Mouse (Mus musculus) hindbrain, embryonic 10.5 days (tissue): ENCODE results near the gene Prps1l3. TPM values are rescaled to one million over a fixed set of nuclear protein-coding genes. Genes with fewer than 3 reads are reported as not detected.

Source experiments
- DNase-seq: peaks from one replicate; pipeline ENCODE4 v3.0.0-alpha.2; 2017; ENCODE audit warnings: low spot score
- H3K27ac ChIP-seq: fragments of 300-500 bp; sonication (generic); 2 replicates; pipeline ENCODE4 v1.5.1; 2016; ENCODE audit warnings: mild to moderate bottlenecking, moderate library complexity
- H3K27me3 ChIP-seq: fragments of 300-500 bp; sonication (generic); 2 replicates; pipeline ENCODE4 v1.6.1; 2016; ENCODE audit warnings: mild to moderate bottlenecking; ENCODE audit not compliant: poor library complexity, insufficient read depth, severe bottlenecking
- H3K36me3 ChIP-seq: fragments of 300-500 bp; sonication (generic); 2 replicates; pipeline ENCODE4 v1.6.1; 2016; ENCODE audit warnings: mild to moderate bottlenecking, moderate library complexity
- H3K4me1 ChIP-seq: fragments of 300-500 bp; sonication (generic); replicated peaks from 2 replicates; pipeline ENCODE4 v1.6.1; 2016; ENCODE audit warnings: mild to moderate bottlenecking
- H3K4me3 ChIP-seq: fragments of 300-500 bp; sonication (generic); 2 replicates; pipeline ENCODE4 v1.5.1; 2016; ENCODE audit warnings: mild to moderate bottlenecking, moderate library complexity
- H3K9me3 ChIP-seq: fragments of 300-500 bp; sonication (generic); 2 replicates; pipeline ENCODE4 v1.6.1; 2016; ENCODE audit warnings: mild to moderate bottlenecking, moderate library complexity
- WGBS: fragments of 180-500 bp; shearing (Covaris S2); methylation state at CpG from one replicate; pipeline ENCODE4 v1.1.7; 2016; 5-methylcytosine and 5-hydroxymethylcytosine counted together
- polyA plus RNA-seq: library from polyadenylated mRNA; unstranded; fragments of >200 nt; fragmentation: Nextera tagmentation; extraction: Ambion mirVana; gene quantifications from 2 replicates; pipeline ENCODE4 v1.2.1, GENCODE M21; 2016

Prps1l3 gene
- polyA plus RNA-seq, 1 experiment from 2014 or later = 54.8 TPM

DNA sequence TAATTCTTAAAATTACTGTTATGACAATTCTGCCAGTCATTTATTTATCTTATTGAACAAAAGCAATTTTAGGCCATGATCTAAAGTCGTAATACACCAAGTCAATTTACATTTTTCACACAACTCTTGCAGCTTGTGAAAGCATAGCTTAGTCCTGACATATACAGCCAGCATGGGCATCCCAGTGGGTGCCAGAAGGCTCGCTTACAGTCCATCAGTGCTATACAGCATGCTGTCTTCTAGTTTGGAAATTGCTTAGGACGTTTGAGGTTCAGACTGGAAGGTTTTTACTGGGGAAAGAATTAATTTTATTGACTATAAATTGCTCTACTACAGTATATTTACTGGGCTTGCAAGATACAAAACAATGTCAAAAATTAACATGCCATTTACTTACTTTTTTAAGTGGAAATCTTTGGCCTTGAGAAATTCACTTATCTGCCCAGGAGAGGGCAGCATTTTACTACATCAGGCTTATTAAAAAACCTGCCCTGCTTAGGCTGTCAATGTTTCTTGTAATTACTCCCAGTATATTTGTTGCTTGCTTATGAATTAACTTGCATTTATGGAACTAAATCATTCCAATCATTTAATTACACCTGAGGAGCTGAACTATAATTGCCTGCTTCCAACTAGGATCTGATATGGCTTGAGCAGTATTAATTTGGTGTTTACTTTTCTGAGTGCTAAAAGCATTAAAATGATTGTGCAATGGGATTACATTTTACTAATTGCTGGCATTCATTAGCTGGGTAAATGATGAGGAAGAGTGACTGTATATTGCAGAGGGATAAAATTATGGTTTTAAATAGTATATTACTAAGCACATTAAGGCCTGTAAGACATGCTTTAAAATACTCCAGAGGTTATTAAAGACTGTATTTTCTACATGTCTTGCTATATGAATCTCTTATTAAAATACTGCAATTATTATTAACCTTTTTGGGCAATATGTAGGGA is 51.2 kb downstream of the Prps1l3 start:
- DNase-seq = no peak
- WGBS = 43% methylated on average over 3 of the region's 3 CpGs
- Histone ChIP-seq H3K4me1 (no peaks in the 10 kb centered on the region), H3K9me3 (no peaks in the 10 kb centered on the region), H3K4me3 (no peak overlapping the region), H3K27me3 (0 out of 2 replicates have a peak, but pooled peaks cover 4% of the 10 kb centered on the region), H3K36me3 (no peaks in the 10 kb centered on the region), H3K27ac (no peak overlapping the region)

GRCm38 (mm10) chr12:57285303-57286059 is 55.3 kb downstream of the Prps1l3 start:
- Histone ChIP-seq H3K36me3 (no peaks in the 10 kb centered on the region), H3K27me3 (0 out of 2 replicates have a peak, but pooled peaks cover 4% of the 10 kb centered on the region), H3K4me3 (no peak overlapping the region), H3K9me3 (no peaks in the 10 kb centered on the region), H3K27ac (no peak overlapping the region), H3K4me1 (no peaks in the 10 kb centered on the region)
- 88% methylated on average over 5 of the region's 5 CpGs for WGBS
- DNase-seq = no peak

Other genes starting within 250 kb of the Prps1l3 start
- 1.3 and 3.3 TPM in 2 replicates for gene Slc25a21, start 32.9 kb upstream of the Prps1l3 start, polyA plus RNA-seq
- gene Mipol1, start within 50 bp of the Prps1l3 start, polyA plus RNA-seq = 6.7 and 8.5 TPM in 2 replicates